Mouse (Mus musculus): ENCODE data around the gene H2al1h. TPM values are rescaled to one million over a fixed set of nuclear protein-coding genes. Genes with fewer than 3 reads are reported as not detected.

Gene H2al1h
- total RNA-seq, 2 experiments from 2014 or later, result not detected

Other genes starting within 250 kb of the H2al1h start
- gene H2al1a, start 22.2 kb upstream of the H2al1h start, total RNA-seq (2021), result not detected
- not detected for gene H2al1b, start 19.1 kb upstream of the H2al1h start, total RNA-seq (2021)
- gene H2al1c, start 15.8 kb upstream of the H2al1h start, total RNA-seq (2021), result not detected
- gene H2al1d, start 12.7 kb upstream of the H2al1h start, total RNA-seq (2021), result not detected
- gene H2al1e, start 9.6 kb upstream of the H2al1h start, total RNA-seq (2021), result not detected
- gene H2al1f, start 6.3 kb upstream of the H2al1h start, total RNA-seq (2021), result not detected
- not detected for gene H2al1g, start 3.2 kb upstream of the H2al1h start, total RNA-seq (2021)
- gene H2al1i, start 3.2 kb downstream of the H2al1h start, total RNA-seq (2021), result not detected
- not detected for gene H2al1j, start 6.3 kb downstream of the H2al1h start, total RNA-seq (2021)

All from layer of hippocampus, postnatal 10 days (tissue).